Mouse (Mus musculus) embryonic facial prominence, embryonic 12.5 days (tissue): ENCODE measurements around the gene Tas2r143. TPM values are rescaled to one million over a fixed set of nuclear protein-coding genes. Genes with fewer than 3 reads are reported as not detected.

ENCODE experiments used
- ATAC-seq: fragments of 200-750 bp; cut with Nextera tagmentation; 2 replicates; pipeline ENCODE4 v1.8.0; 2017; ENCODE audit not compliant: insufficient number of reproducible peaks, insufficient read depth, low FRiP score, low TSS enrichment
- H3K27ac ChIP-seq: fragments of 300-500 bp; sonication (generic); 2 replicates; pipeline ENCODE4 v1.5.1; 2016; ENCODE audit warnings: mild to moderate bottlenecking
- H3K27me3 ChIP-seq: fragments of 300-500 bp; sonication (generic); 2 replicates; pipeline ENCODE4 v1.6.1; 2016; ENCODE audit warnings: mild to moderate bottlenecking, moderate library complexity
- H3K36me3 ChIP-seq: fragments of 300-500 bp; sonication (generic); 2 replicates; pipeline ENCODE4 v1.6.1; 2016; ENCODE audit warnings: mild to moderate bottlenecking
- H3K4me1 ChIP-seq: fragments of 300-500 bp; sonication (generic); 2 replicates; pipeline ENCODE4 v1.6.1; 2016
- H3K4me2 ChIP-seq: fragments of 300-500 bp; sonication (generic); replicated peaks from 2 replicates; pipeline ENCODE4 v1.6.1; 2016; ENCODE audit warnings: mild to moderate bottlenecking, moderate library complexity
- H3K4me3 ChIP-seq: fragments of 300-500 bp; sonication (generic); 2 replicates; pipeline ENCODE4 v1.5.1; 2016; ENCODE audit warnings: mild to moderate bottlenecking
- H3K9ac ChIP-seq: fragments of 300-500 bp; sonication (generic); 2 replicates; pipeline ENCODE4 v1.6.1; 2016; ENCODE audit warnings: mild to moderate bottlenecking, moderate library complexity
- H3K9me3 ChIP-seq: fragments of 300-500 bp; sonication (generic); 2 replicates; pipeline ENCODE4 v1.6.1; 2016; ENCODE audit warnings: mild to moderate bottlenecking, moderate library complexity
- WGBS: fragments of 180-500 bp; shearing (Covaris S2); methylation state at CpG from one replicate; pipeline ENCODE4 v1.1.7; 2016; 5-methylcytosine and 5-hydroxymethylcytosine counted together
- polyA plus RNA-seq: library from polyadenylated mRNA; unstranded; fragments of >200 nt; fragmentation: Nextera tagmentation; extraction: Ambion mirVana; gene quantifications from 2 replicates; pipeline ENCODE4 v1.2.1, GENCODE M21; 2016

The Tas2r143 gene
- polyA plus RNA-seq: not detected in 2 replicates

- H3K4me1 ChIP-seq: no peaks in the 10 kb centered on the region
- no peaks in the 10 kb centered on the region for H3K36me3 ChIP-seq
- ATAC-seq: no peak
- H3K4me2 ChIP-seq: no peak within 1 kb of the TSS
- H3K9me3 ChIP-seq: no peaks in the 10 kb centered on the region
- no peak within 1 kb of the TSS for H3K9ac ChIP-seq
- no peak within 1 kb of the TSS for H3K27ac ChIP-seq
- H3K27me3 ChIP-seq: no peaks in the 10 kb centered on the region
- 89% methylated on average over 1 of the region's 1 CpGs for WGBS
- no peak within 1 kb of the TSS for H3K4me3 ChIP-seq
Measured at GRCm38 (mm10) chr6:42399938-42400337, at the start of gene Tas2r143. TSS of gene Tas2r143 (plus strand) at chr6:42400238.

GRCm38 (mm10) chr6:42350968-42351775 lies 48.9 kb upstream of the Tas2r143 start:
- ATAC-seq: no peak
- peak overlapping the region; percentile 84 for H3K4me2 ChIP-seq
- peaks cover 34% of the 10 kb centered on the region for H3K36me3 ChIP-seq
- peaks cover 36% of the 10 kb centered on the region for H3K4me1 ChIP-seq
- no peaks in the 10 kb centered on the region for H3K27me3 ChIP-seq
- H3K9me3 ChIP-seq: no peaks in the 10 kb centered on the region
- peak overlapping the region; percentile 86 for H3K9ac ChIP-seq
- H3K27ac ChIP-seq: peak overlapping the region; percentile 97; the same call in 1 of the 2 replicates
- peak overlapping the region; percentile 73 for H3K4me3 ChIP-seq
- 44% methylated on average over 13 of the region's 13 CpGs for WGBS

GRCm38 (mm10) chr6:42351776-42352485 lies 48.1 kb upstream of the Tas2r143 start:
- peaks cover 41% of the 10 kb centered on the region for H3K36me3 ChIP-seq
- no peak overlapping the region for H3K9ac ChIP-seq
- H3K4me2 ChIP-seq: peak overlapping the region; percentile 84
- 79% methylated on average over 7 of the region's 7 CpGs for WGBS
- ATAC-seq: no peak
- H3K27ac ChIP-seq: no peak overlapping the region
- H3K27me3 ChIP-seq: no peaks in the 10 kb centered on the region
- H3K4me1 ChIP-seq: peaks cover 36% of the 10 kb centered on the region
- H3K4me3 ChIP-seq: peak overlapping the region; percentile 73
- no peaks in the 10 kb centered on the region for H3K9me3 ChIP-seq

- Histone ChIP-seq H3K27ac (no peak overlapping the region), H3K36me3 (peaks cover 47% of the 10 kb centered on the region), H3K4me1 (peaks cover 36% of the 10 kb centered on the region), H3K27me3 (no peaks in the 10 kb centered on the region), H3K4me2 (peak overlapping the region; percentile 84; the same call in 1 of the 2 replicates), H3K9me3 (no peaks in the 10 kb centered on the region), H3K9ac (no peak overlapping the region), H3K4me3 (no peak overlapping the region)
- no peak for ATAC-seq
- WGBS: 88% methylated on average over 1 of the region's 1 CpGs
Measured at GRCm38 (mm10) chr6:42352486-42352846, 47.6 kb upstream of the Tas2r143 start.

GRCm38 (mm10) chr6:42353180-42353579 lies 46.9 kb upstream of the Tas2r143 start:
- H3K36me3 ChIP-seq: peaks cover 54% of the 10 kb centered on the region
- H3K4me1 ChIP-seq: peaks cover 36% of the 10 kb centered on the region
- no peak overlapping the region for H3K27ac ChIP-seq
- H3K4me2 ChIP-seq: no peak overlapping the region
- H3K4me3 ChIP-seq: no peak overlapping the region
- no peak for ATAC-seq
- no peaks in the 10 kb centered on the region for H3K9me3 ChIP-seq
- H3K27me3 ChIP-seq: no peaks in the 10 kb centered on the region
- H3K9ac ChIP-seq: no peak overlapping the region
- 86% methylated on average over 8 of the region's 8 CpGs for WGBS

- no peaks in the 10 kb centered on the region for H3K9me3 ChIP-seq
- H3K27me3 ChIP-seq: no peaks in the 10 kb centered on the region
- peaks cover 64% of the 10 kb centered on the region for H3K36me3 ChIP-seq
- H3K9ac ChIP-seq: no peak overlapping the region
- ATAC-seq: no peak
- H3K4me3 ChIP-seq: no peak overlapping the region
- H3K4me2 ChIP-seq: no peak overlapping the region; the same call in 1 of the 2 replicates
- 62% methylated on average over 11 of the region's 11 CpGs for WGBS
- H3K4me1 ChIP-seq: peaks cover 36% of the 10 kb centered on the region
- no peak overlapping the region; the same call in none of the 2 replicates for H3K27ac ChIP-seq
Measured at GRCm38 (mm10) chr6:42354076-42355019, 45.7 kb upstream of the Tas2r143 start.

GRCm38 (mm10) chr6:42355366-42355765 lies 44.7 kb upstream of the Tas2r143 start:
- Histone ChIP-seq H3K4me2 (no peak overlapping the region), H3K9ac (no peak overlapping the region), H3K9me3 (no peaks in the 10 kb centered on the region), H3K4me3 (no peak overlapping the region), H3K4me1 (peaks cover 36% of the 10 kb centered on the region), H3K36me3 (peaks cover 73% of the 10 kb centered on the region), H3K27me3 (no peaks in the 10 kb centered on the region), H3K27ac (no peak overlapping the region)
- WGBS: 97% methylated on average over 6 of the region's 6 CpGs
- no peak for ATAC-seq

- H3K4me1 ChIP-seq: peaks cover 33% of the 10 kb centered on the region
- no peak overlapping the region for H3K9ac ChIP-seq
- WGBS: 93% methylated on average over 13 of the region's 13 CpGs
- H3K4me3 ChIP-seq: no peak overlapping the region
- H3K9me3 ChIP-seq: no peaks in the 10 kb centered on the region
- no peaks in the 10 kb centered on the region for H3K27me3 ChIP-seq
- H3K4me2 ChIP-seq: no peak overlapping the region
- H3K36me3 ChIP-seq: peaks cover 76% of the 10 kb centered on the region
- H3K27ac ChIP-seq: no peak overlapping the region
- no peak for ATAC-seq
Measured at GRCm38 (mm10) chr6:42355794-42356600, 44.0 kb upstream of the Tas2r143 start.

GRCm38 (mm10) chr6:42356913-42357312 lies 43.1 kb upstream of the Tas2r143 start:
- no peaks in the 10 kb centered on the region for H3K27me3 ChIP-seq
- H3K27ac ChIP-seq: no peak overlapping the region
- no peaks in the 10 kb centered on the region for H3K9me3 ChIP-seq
- no peak overlapping the region for H3K9ac ChIP-seq
- H3K4me1 ChIP-seq: peaks cover 23% of the 10 kb centered on the region
- WGBS: 95% methylated on average over 5 of the region's 5 CpGs
- no peak for ATAC-seq
- H3K4me2 ChIP-seq: no peak overlapping the region
- no peak overlapping the region for H3K4me3 ChIP-seq
- H3K36me3 ChIP-seq: peaks cover 75% of the 10 kb centered on the region

GRCm38 (mm10) chr6:42357901-42358300 lies 42.1 kb upstream of the Tas2r143 start:
- no peak overlapping the region for H3K4me3 ChIP-seq
- H3K4me1 ChIP-seq: peaks cover 15% of the 10 kb centered on the region; the same call in 1 of the 2 replicates
- H3K4me2 ChIP-seq: no peak overlapping the region
- no peak overlapping the region for H3K27ac ChIP-seq
- peaks cover 66% of the 10 kb centered on the region for H3K36me3 ChIP-seq
- WGBS: 63% methylated on average over 6 of the region's 6 CpGs
- H3K9ac ChIP-seq: no peak overlapping the region
- H3K27me3 ChIP-seq: no peaks in the 10 kb centered on the region
- no peak for ATAC-seq
- H3K9me3 ChIP-seq: no peaks in the 10 kb centered on the region
